Mouse (Mus musculus): Measurements from ENCODE around the gene Mzf1. TPM values are rescaled to one million over a fixed set of nuclear protein-coding genes. Genes with fewer than 3 reads are reported as not detected.

Mzf1 gene
- total and polyA plus RNA-seq, 3 experiments, result 0.77 to 2.4 TPM; not detected in 1

GRCm38 (mm10) chr7:12997230-12997629 lies 57.3 kb downstream of the Mzf1 start:
- Histone ChIP-seq H3K9ac (ENCODE audit: control insufficient read depth, low read depth, low read length, poor library complexity, severe bottlenecking) (no peak overlapping the region), H3K9me3 (replicated peaks; ENCODE audit: insufficient read depth, low read length) (no peaks in the 10 kb centered on the region), H3K27ac (ENCODE audit: control insufficient read depth, low read depth, low read length) (no peak overlapping the region), H3K79me2 (ENCODE audit: control insufficient read depth, insufficient read depth, low read length, poor library complexity) (no peaks in the 10 kb centered on the region), H3K4me1 (ENCODE audit: control insufficient read depth in 1 of 2, insufficient read depth in 2 of 2, low read length in 2 of 2) (no peaks in the 10 kb centered on the region), H3K36me3 (ENCODE audit: control insufficient read depth in 1 of 2, insufficient read depth in 2 of 2, low read length in 2 of 2) (no peaks in the 10 kb centered on the region), H3K4me3 (ENCODE audit: control insufficient read depth in 1 of 2, insufficient read depth in 1 of 2, low read depth in 2 of 2, low read length in 2 of 2) (no peak overlapping the region), H3K27me3 (ENCODE audit: control insufficient read depth in 1 of 2, insufficient read depth in 2 of 2, low read length in 2 of 2) (no peaks in the 10 kb centered on the region)
- no peak for TF ChIP-seq USF1 (IDR thresholded peaks at IDR 0.05; ENCODE audit: low read depth, low read length)
- no peak for TF ChIP-seq KAT2A (conservative IDR thresholded peaks at IDR 0.05; ENCODE audit: low read depth, low read length)
- TF ChIP-seq NELFE (IDR thresholded peaks at IDR 0.05; ENCODE audit: low read depth, low read length), result no peak
- TF ChIP-seq MEF2A (IDR thresholded peaks at IDR 0.05; ENCODE audit: extremely low read depth, insufficient replicate concordance, low read depth, low read length, poor library complexity, severe bottlenecking), result no peak
- no peak for DNase-seq (ENCODE audit: low read depth, low spot score)

GRCm38 (mm10) chr7:12995862-12996261 lies 58.7 kb downstream of the Mzf1 start:
- Histone ChIP-seq H3K27me3 (ENCODE audit: control insufficient read depth in 1 of 2, insufficient read depth in 2 of 2, low read length in 2 of 2) (no peaks in the 10 kb centered on the region), H3K9me3 (replicated peaks; ENCODE audit: insufficient read depth, low read length) (no peaks in the 10 kb centered on the region), H3K4me3 (ENCODE audit: control insufficient read depth in 1 of 2, insufficient read depth in 1 of 2, low read depth in 2 of 2, low read length in 2 of 2) (no peak overlapping the region), H3K79me2 (ENCODE audit: control insufficient read depth, insufficient read depth, low read length, poor library complexity) (no peaks in the 10 kb centered on the region), H3K27ac (ENCODE audit: control insufficient read depth, low read depth, low read length) (no peak overlapping the region), H3K9ac (ENCODE audit: control insufficient read depth, low read depth, low read length, poor library complexity, severe bottlenecking) (no peak overlapping the region), H3K4me1 (ENCODE audit: control insufficient read depth in 1 of 2, insufficient read depth in 2 of 2, low read length in 2 of 2) (no peaks in the 10 kb centered on the region), H3K36me3 (ENCODE audit: control insufficient read depth in 1 of 2, insufficient read depth in 2 of 2, low read length in 2 of 2) (no peaks in the 10 kb centered on the region)
- TF ChIP-seq GABPA (IDR thresholded peaks at IDR 0.05; ENCODE audit: low read depth, low read length), result no peak
- no peak for TF ChIP-seq RAD21 (IDR thresholded peaks at IDR 0.05; ENCODE audit: low read depth, low read length)
- TF ChIP-seq JUND (IDR thresholded peaks at IDR 0.05; ENCODE audit: low read depth, low read length), result no peak
- TF ChIP-seq MEF2A (IDR thresholded peaks at IDR 0.05; ENCODE audit: extremely low read depth, insufficient replicate concordance, low read depth, low read length, poor library complexity, severe bottlenecking), result no peak
- TF ChIP-seq E2F4 (IDR thresholded peaks at IDR 0.05; ENCODE audit: borderline replicate concordance, low read depth, low read length), result no peak
- TF ChIP-seq MYC (IDR thresholded peaks at IDR 0.05; ENCODE audit: low read depth, low read length), result no peak
- TF ChIP-seq USF1 (IDR thresholded peaks at IDR 0.05; ENCODE audit: low read depth, low read length), result no peak
- no peak for TF ChIP-seq KAT2A (conservative IDR thresholded peaks at IDR 0.05; ENCODE audit: low read depth, low read length)
- TF ChIP-seq MAZ (IDR thresholded peaks at IDR 0.05; ENCODE audit: low read depth, low read length), result no peak
- TF ChIP-seq RCOR1 (IDR thresholded peaks at IDR 0.05; ENCODE audit: low read depth, low read length), result no peak
- TF ChIP-seq NELFE (IDR thresholded peaks at IDR 0.05; ENCODE audit: low read depth, low read length), result no peak
- TF ChIP-seq CHD1 (IDR thresholded peaks at IDR 0.05; ENCODE audit: low read depth, low read length), result no peak
- no peak for TF ChIP-seq HCFC1 (IDR thresholded peaks at IDR 0.05; ENCODE audit: low read depth, low read length)
- no peak for TF ChIP-seq SMC3 (IDR thresholded peaks at IDR 0.05; ENCODE audit: low read depth, low read length)
- TF ChIP-seq MAFK (IDR thresholded peaks at IDR 0.05; ENCODE audit: borderline replicate concordance, low read depth, low read length), result no peak
- no peak for TF ChIP-seq BHLHE40 (IDR thresholded peaks at IDR 0.05; ENCODE audit: borderline replicate concordance, low read depth, low read length)
- no peak for TF ChIP-seq NRF1 (IDR thresholded peaks at IDR 0.05; ENCODE audit: insufficient read depth, low read depth, low read length, poor library complexity, severe bottlenecking)
- no peak for TF ChIP-seq ZMIZ1 (IDR thresholded peaks at IDR 0.05; ENCODE audit: low read depth, low read length)
- TF ChIP-seq POLR2AphosphoS5 (IDR thresholded peaks at IDR 0.05; ENCODE audit: borderline replicate concordance, low read depth, low read length), result no peak
- no peak for DNase-seq (ENCODE audit: low read depth, low spot score)
